24 mouse cellular contexts compared by ENCODE assay signal in the genomic region with DNA sequence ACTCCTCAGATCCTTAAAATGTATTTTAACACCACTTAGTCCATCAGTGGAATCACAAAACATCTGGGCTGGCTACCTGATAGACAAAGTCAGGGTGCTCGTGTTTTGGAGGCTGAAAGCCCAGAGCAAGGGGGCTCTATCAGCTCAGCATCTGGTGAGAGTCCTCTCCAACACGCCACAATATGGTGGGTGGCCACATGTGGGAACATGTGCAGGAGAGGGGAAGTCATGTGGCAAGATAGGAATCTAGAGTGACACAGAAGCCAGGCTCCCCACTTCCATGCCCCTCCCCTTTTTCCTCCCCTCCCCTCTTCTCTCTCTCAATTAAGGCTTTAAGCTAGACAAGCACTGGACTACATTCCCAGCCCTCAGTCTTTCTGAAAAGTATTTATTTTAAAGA. TPM values are rescaled to one million over a fixed set of nuclear protein-coding genes. Genes with fewer than 3 reads are reported as not detected.
DNase-seq lines count a peak whose midpoint lies in the region; ATAC-seq lines count a peak whose summit lies in the region.
"Had no signal": no experiment of that assay in that cellular context is flagged by ENCODE, and none has a peak within 500 bp of the region (broad histone marks: within the 10 kb centered on the region; RNA-seq: fewer than 3 reads in every experiment).

No protein-coding gene starts in this region.

- no peak overlapping the region for H3K9ac ChIP-seq in embryonic facial prominence, embryonic 11.5 days (replicated peaks; ENCODE audit: low read length)
- H3K9ac ChIP-seq in forebrain, embryonic 13.5 days, result no peak overlapping the region
- H3K9ac ChIP-seq: heart, embryonic 13.5 days; hindbrain, embryonic 15.5 days; limb, embryonic 12.5 days; liver, postnatal 0 days; midbrain, embryonic 15.5 days had no signal

- no peaks in the 10 kb centered on the region for H3K9me3 ChIP-seq in embryonic facial prominence, embryonic 11.5 days (replicated peaks; ENCODE audit: control insufficient read depth, low read length)
- no peaks in the 10 kb centered on the region for H3K9me3 ChIP-seq in embryonic facial prominence, embryonic 10.5 days
- no peaks in the 10 kb centered on the region for H3K9me3 ChIP-seq in forebrain, embryonic 13.5 days (replicated peaks)
- H3K9me3 ChIP-seq: heart, embryonic 13.5 days; hindbrain, embryonic 15.5 days; limb, embryonic 12.5 days; midbrain, embryonic 15.5 days had no signal

- H3K4me2 ChIP-seq in embryonic facial prominence, embryonic 11.5 days (ENCODE audit: low read depth, low read length), result no peak overlapping the region
- H3K4me2 ChIP-seq in forebrain, embryonic 13.5 days, result no peak overlapping the region
- H3K4me2 ChIP-seq: heart, embryonic 13.5 days; hindbrain, embryonic 15.5 days; limb, embryonic 12.5 days; liver, embryonic 11.5 days; midbrain, embryonic 15.5 days had no signal

- WGBS in embryonic facial prominence, embryonic 11.5 days, result 60% methylated on average over 2 of the region's 2 CpGs
- 78% methylated on average over 2 of the region's 2 CpGs for WGBS in embryonic facial prominence, embryonic 10.5 days
- WGBS in forebrain, embryonic 13.5 days, result 82% methylated on average over 2 of the region's 2 CpGs

- no peak overlapping the region for H3K27ac ChIP-seq in embryonic facial prominence, embryonic 11.5 days (replicated peaks; ENCODE audit: low read depth, low read length)
- no peak overlapping the region for H3K27ac ChIP-seq in embryonic facial prominence, embryonic 10.5 days (replicated peaks)
- H3K27ac ChIP-seq in forebrain, embryonic 13.5 days, result no peak overlapping the region
- H3K27ac ChIP-seq: heart, embryonic 13.5 days; hindbrain, embryonic 15.5 days; layer of hippocampus, adult 2 months; limb, embryonic 12.5 days; midbrain, embryonic 15.5 days had no signal

- DNase-seq in embryonic facial prominence, embryonic 11.5 days (ENCODE audit: low spot score), result peak; percentile 6
- DNase-seq in embryonic facial prominence, embryonic 10.5 days (ENCODE audit: low spot score), result no peak
- peak; percentile 45 for DNase-seq in thymus, postnatal 0 days (ENCODE audit: low spot score)
- DNase-seq in thymus, adult 18-20 months, result no peak
- no peak for DNase-seq in frontal cortex, adult 2 months (ENCODE audit: extremely low spot score in 1 of 2, low spot score in 1 of 2)
- DNase-seq: cerebellum, adult 11-12 months; cerebellum, postnatal 10 days; heart, postnatal 4 days; kidney, postnatal 25 days; layer of hippocampus, postnatal 36 days; liver, postnatal 0 days; lung, postnatal 14 days had no signal

- no peaks in the 10 kb centered on the region for H3K36me3 ChIP-seq in embryonic facial prominence, embryonic 11.5 days (replicated peaks; ENCODE audit: control insufficient read depth, insufficient read depth, low read depth, low read length)
- H3K36me3 ChIP-seq in embryonic facial prominence, embryonic 10.5 days (replicated peaks), result no peaks in the 10 kb centered on the region
- no peaks in the 10 kb centered on the region for H3K36me3 ChIP-seq in forebrain, embryonic 13.5 days (ENCODE audit: poor library complexity, severe bottlenecking)
- H3K36me3 ChIP-seq: heart, embryonic 13.5 days; hindbrain, embryonic 15.5 days; limb, embryonic 12.5 days; midbrain, embryonic 15.5 days had no signal

- no peak for ATAC-seq in embryonic facial prominence, embryonic 11.5 days (replicated peaks; ENCODE audit: insufficient number of reproducible peaks, low FRiP score, low TSS enrichment, low read depth)
- peak; percentile 79 for ATAC-seq in common myeloid progenitor, adult 5-6 weeks (replicated peaks; ENCODE audit: low read depth, poor library complexity, severe bottlenecking)
- peak; percentile 54 for ATAC-seq in megakaryocyte progenitor cell, adult 5-6 weeks (replicated peaks; ENCODE audit: poor library complexity)
- no peak for ATAC-seq in forebrain, embryonic 13.5 days
- ATAC-seq: forebrain, embryonic 14.5 days; intestine, postnatal 0 days; liver, postnatal 0 days; midbrain, embryonic 15.5 days had no signal

- H3K27me3 ChIP-seq in embryonic facial prominence, embryonic 11.5 days (ENCODE audit: control insufficient read depth, insufficient read depth, low read length), result no peaks in the 10 kb centered on the region
- no peaks in the 10 kb centered on the region for H3K27me3 ChIP-seq in embryonic facial prominence, embryonic 10.5 days (replicated peaks; ENCODE audit: low read depth, poor library complexity, severe bottlenecking)
- H3K27me3 ChIP-seq in forebrain, embryonic 13.5 days, result no peaks in the 10 kb centered on the region
- H3K27me3 ChIP-seq: CH12.LX; heart, embryonic 13.5 days; hindbrain, embryonic 15.5 days; limb, embryonic 12.5 days; midbrain, embryonic 15.5 days had no signal

- no peaks in the 10 kb centered on the region for H3K4me1 ChIP-seq in embryonic facial prominence, embryonic 11.5 days (ENCODE audit: control insufficient read depth, insufficient read depth, low read length)
- H3K4me1 ChIP-seq in embryonic facial prominence, embryonic 10.5 days, result peaks cover 3% of the 10 kb centered on the region; the same call in 1 of the 2 replicates
- H3K4me1 ChIP-seq in forebrain, embryonic 13.5 days, result no peaks in the 10 kb centered on the region
- H3K4me1 ChIP-seq: hindbrain, embryonic 15.5 days; limb, embryonic 12.5 days; midbrain, embryonic 15.5 days had no signal

- no peak overlapping the region for H3K4me3 ChIP-seq in embryonic facial prominence, embryonic 11.5 days (ENCODE audit: low read depth, low read length)
- no peak overlapping the region for H3K4me3 ChIP-seq in embryonic facial prominence, embryonic 10.5 days
- no peak overlapping the region for H3K4me3 ChIP-seq in forebrain, embryonic 13.5 days
- H3K4me3 ChIP-seq: heart, embryonic 13.5 days; hindbrain, embryonic 15.5 days; layer of hippocampus, adult 2 months; limb, embryonic 12.5 days; midbrain, embryonic 15.5 days had no signal

RNA-seq across cellular contexts. Expression of a gene that starts 20.5 kb away (rescaled TPM):
- polyA plus RNA-seq in embryonic facial prominence, embryonic 11.5 days (2014; fragmentation: Nextera tagmentation; extraction: Ambion mirVana), result 119 and 132 TPM in 2 replicates
- polyA plus RNA-seq in embryonic facial prominence, embryonic 10.5 days (2016; fragmentation: Nextera tagmentation; extraction: Ambion mirVana), result 120 and 123 TPM in 2 replicates
- polyA plus RNA-seq in thymus, postnatal 0 days (2015; fragmentation: Nextera tagmentation; extraction: Ambion mirVana), result 191 and 200 TPM in 2 replicates
- total RNA-seq in common myeloid progenitor, adult 5-6 weeks (2017), result 75.2 and 99.7 TPM in 2 replicates
- total RNA-seq in megakaryocyte progenitor cell, adult 5-6 weeks (2015), result 76.9 and 80.9 TPM in 2 replicates
- total RNA-seq in megakaryocyte progenitor cell, adult 5-6 weeks (2017), result 71.8 and 77.2 TPM in 2 replicates
- polyA plus RNA-seq in frontal cortex, adult 2 months (2012; rRNA removed), result 28.6 and 30.0 TPM in 2 replicates
- 137 TPM in 2 replicates for polyA plus RNA-seq in forebrain, embryonic 13.5 days (2015; fragmentation: Nextera tagmentation; extraction: Ambion mirVana)

RNA-seq across cellular contexts. Expression of a gene that starts 40.1 kb away (rescaled TPM):
- 1.8 and 2.0 TPM in 2 replicates for polyA plus RNA-seq in embryonic facial prominence, embryonic 11.5 days (2014; fragmentation: Nextera tagmentation; extraction: Ambion mirVana)
- 3.7 and 4.9 TPM in 2 replicates for polyA plus RNA-seq in embryonic facial prominence, embryonic 10.5 days (2016; fragmentation: Nextera tagmentation; extraction: Ambion mirVana)
- 45.8 and 47.1 TPM in 2 replicates for polyA plus RNA-seq in thymus, postnatal 0 days (2015; fragmentation: Nextera tagmentation; extraction: Ambion mirVana)
- total RNA-seq in common myeloid progenitor, adult 5-6 weeks (2017), result 21.2 and 23.0 TPM in 2 replicates
- total RNA-seq in megakaryocyte progenitor cell, adult 5-6 weeks (2015), result 10.5 and 12.0 TPM in 2 replicates
- total RNA-seq in megakaryocyte progenitor cell, adult 5-6 weeks (2017), result 19.2 and 20.4 TPM in 2 replicates
- 3.7 and 4.8 TPM in 2 replicates for polyA plus RNA-seq in frontal cortex, adult 2 months (2012; rRNA removed)
- 1.8 and 2.0 TPM in 2 replicates for polyA plus RNA-seq in forebrain, embryonic 13.5 days (2015; fragmentation: Nextera tagmentation; extraction: Ambion mirVana)

Comparison
In these comparisons a context has a peak if more than half of its experiments do, and no peak if none do; other contexts are left out.
1. DNase-seq: peak in embryonic facial prominence, embryonic 11.5 days (single experiment) and thymus, postnatal 0 days (single experiment); none in embryonic facial prominence, embryonic 10.5 days (single experiment), thymus, adult 18-20 months (0 of 2) and frontal cortex, adult 2 months (0 of 2).
2. ATAC-seq: peak in common myeloid progenitor, adult 5-6 weeks (single experiment) and megakaryocyte progenitor cell, adult 5-6 weeks (single experiment); none in embryonic facial prominence, embryonic 11.5 days (single experiment) and forebrain, embryonic 13.5 days (single experiment).